Mouse (Mus musculus) kidney, adult 18-20 months (tissue): Measurements from ENCODE around the gene Fos.
A peak's percentile ranks its signal among the peaks of the same experiment; 100 is the strongest.

Source experiments
- DNase-seq: peaks from one replicate; pipeline ENCODE4 v3.0.0; 2021

The Fos gene

DNA sequence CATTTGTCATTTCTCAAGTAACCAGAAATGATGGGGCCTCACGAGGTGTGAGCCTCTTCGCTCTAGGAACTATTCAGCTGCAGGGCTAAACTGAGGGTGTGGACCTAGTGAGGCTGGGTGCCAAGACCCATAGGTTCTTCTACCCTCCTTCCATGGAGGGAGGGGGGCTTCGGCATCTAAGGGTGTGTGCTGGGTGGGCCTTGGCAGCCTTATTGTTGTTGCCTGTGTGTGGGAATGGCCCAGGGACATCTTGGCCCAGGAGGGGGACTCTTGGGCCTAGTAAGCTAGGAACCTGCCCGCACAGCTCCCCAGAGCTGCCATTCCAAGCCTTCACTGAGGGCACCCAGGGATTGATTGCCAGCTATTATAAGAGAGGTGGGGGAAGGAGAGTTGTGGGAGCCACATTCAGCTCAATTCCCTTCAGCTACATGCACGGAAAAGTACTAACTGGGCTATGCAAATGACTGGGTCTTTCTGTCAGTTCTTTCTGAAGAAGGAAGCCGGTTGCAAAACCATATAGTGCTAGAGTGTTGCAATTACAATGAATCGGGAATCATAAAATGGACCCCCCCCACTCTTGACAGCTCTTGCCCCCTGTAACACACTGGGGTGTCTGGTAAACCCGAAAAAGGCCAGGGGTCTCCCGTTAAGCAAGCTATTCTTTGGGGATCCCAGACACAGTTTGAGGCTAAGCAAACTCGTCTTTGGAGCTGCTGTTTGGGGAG is 16.6 kb downstream of the Fos start:
- DNase-seq: no peak

DNA sequence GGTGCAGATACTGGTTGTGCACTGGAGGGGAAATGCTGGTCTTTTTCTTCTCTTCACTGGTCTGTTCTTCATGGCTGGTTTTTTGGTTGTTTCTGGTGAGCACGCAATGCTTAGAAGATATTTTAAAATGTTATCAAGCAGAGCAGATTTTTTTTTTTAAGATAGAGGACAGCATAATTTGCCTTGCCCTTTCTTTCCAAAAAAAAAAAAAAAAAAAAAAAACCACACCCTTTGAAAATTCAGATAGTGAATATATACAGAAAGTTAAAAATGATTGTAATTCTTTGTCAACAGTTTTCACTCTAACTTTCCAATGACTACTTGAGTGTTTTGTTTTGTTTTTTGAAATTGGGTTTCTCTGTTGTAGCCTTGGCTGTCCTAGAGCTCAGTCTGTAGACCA is 17.3 kb downstream of the Fos start:
- no peak for DNase-seq

DNA sequence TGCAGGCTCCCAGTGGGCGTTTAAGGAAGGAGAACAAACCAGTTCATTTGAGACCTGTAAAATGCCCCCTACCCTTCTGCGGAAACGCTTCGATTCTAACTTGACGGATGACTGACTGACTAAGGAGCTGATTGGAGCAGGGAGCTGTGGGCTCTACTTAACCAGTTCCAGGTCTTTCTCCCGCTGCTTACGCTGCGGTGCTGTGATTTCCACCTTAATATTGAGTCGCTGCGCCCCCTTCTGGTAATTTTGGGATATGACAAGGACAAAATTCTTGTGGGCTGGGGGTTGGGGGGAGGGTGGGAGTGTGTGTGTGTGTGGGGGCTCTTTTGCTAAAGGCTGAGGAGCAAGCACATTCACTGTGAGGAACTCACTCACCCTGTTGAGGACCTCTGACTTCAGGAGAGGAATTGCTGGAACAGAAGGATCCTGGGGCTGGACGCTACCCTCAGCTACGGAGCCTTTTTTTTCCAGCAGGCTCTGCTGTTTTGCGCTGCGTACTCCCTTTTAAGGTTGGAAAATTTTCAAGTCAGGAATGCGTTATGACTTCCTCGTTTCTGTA is 18.5 kb downstream of the Fos start:
- DNase-seq: peak; percentile 64

DNA sequence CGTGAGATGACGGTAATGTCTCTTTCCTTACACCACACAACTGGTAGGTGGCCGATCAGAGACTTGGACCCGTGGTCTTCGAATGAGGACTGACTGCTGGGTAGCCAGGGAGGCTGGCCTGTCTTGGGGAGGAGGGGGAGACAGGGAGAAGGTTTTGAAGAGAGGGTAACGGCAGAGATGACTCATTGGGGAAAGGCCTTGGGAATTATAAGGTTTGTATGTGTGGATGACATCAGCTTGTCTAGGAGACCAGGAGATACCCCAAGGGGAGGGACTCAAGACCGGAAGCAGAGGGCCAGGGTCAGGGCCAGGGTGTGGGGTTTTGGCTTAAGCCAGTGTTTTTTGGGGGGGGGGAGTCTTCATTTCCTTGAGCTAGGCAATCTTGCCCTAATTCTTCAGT is 22.6 kb downstream of the Fos start:
- no peak for DNase-seq

DNA sequence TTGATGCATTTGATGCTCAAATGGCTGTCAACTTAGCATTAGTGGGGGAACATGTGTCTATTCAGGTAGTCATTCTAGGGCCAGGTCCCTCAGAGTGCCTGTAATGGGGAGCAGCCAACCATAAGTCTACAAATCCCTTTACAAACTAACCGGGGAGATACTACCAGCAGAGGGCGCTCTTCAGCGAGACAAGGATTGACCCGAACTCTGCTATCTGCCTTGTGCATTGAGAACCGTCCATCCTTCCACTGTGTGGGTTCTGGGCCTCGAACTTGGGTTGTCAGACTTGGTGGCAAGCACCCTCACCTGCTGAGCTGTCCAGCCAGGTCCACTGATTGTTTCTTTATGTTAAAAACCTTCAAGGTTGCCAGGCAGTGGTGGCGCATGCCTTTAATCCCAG is 23.1 kb downstream of the Fos start:
- peak; percentile 76 for DNase-seq

DNA sequence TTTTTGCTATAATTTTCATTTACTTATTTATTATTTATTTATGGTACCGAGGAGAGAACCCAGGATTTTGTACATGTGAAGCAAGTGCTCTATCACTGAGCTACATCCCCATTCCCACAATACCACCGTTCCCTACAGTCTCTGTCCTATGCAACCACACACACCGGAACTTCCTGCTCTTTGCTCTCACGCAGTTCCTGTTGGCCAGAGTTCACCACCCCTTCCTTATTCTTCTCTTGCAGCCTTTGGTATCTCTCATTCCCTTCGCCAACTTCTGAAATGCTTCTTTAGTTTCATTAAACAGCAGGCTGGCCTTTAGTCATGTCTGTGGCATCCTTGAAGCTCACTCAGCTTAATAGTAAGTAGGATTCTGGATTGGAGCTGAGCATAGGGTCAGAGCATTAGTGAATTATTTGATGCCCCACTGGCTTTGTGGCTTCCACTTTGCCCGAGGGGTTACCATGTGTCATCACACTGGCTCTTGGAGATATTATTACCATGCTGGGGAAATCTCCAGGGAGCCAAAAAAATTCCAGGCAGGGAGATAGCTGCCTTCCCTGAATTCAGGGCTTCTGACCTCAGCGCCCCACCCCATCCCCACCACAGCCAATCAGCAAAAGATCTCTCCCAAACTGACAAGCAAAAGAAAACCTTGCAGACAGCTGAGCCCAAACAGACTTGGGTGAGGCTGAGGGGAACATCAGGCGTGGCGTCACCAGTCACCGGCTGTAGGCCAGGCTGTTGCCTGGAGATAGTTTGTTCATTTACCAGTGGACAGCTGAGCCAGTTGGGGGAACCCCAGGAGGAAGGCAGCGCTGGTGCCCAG is 23.8 kb downstream of the Fos start:
- no peak for DNase-seq

DNA sequence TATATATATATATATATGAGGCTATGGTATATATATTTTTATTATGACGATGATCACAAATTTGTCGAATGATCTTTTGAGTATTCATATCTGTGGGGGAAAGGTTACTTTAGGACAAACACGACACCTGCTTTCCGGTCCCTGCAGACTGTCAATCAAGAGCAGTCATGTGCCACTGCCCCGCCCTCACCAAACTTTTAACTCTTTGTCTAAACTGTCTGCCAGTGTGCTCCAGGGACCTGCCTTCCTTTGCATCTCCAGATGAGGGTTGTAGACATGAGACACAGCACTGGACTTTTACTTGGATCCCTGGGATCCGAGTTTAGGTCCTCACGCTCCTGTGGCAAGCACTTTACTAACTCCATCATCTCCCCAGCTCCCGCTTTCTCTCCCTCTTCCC is 25.3 kb downstream of the Fos start:
- no peak for DNase-seq

DNA sequence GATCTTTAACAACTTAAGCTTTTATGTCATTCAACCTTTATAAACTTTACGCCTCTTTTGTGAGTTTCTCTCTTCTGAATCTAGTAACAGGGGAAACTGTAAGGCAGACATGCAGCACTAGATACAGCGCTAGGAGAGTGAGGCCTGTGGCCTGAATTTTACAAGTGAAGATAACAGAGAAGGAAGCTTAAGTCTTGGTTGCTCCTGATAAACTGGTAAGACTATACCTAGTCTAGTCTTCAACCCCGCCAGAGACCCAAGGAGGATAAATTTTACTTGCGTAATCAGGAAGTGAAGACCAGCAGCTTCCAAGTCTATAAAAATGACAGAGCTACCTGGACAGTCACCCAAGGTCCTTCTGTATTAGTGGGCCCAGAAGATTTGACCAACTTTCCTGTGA is 29.0 kb downstream of the Fos start:
- no peak for DNase-seq

DNA sequence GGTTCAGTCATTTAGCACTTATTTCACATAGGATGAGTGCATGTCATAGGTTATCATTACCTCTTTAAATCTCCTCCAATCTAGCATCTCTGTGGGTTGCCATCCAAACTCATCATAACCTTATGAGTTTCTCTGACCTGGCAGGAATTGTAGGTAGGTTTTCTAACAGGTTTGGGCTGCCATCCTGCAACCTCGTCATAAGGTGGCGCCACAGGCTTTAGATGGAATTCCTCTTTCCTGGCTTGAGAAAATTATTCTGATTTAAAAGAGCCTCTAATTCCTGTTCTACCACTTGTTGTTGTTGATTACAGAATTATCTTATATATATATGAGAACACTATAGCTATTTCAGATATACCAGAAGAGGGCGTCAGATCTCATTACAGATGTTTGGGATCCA is 34.5 kb downstream of the Fos start:
- no peak for DNase-seq

DNA sequence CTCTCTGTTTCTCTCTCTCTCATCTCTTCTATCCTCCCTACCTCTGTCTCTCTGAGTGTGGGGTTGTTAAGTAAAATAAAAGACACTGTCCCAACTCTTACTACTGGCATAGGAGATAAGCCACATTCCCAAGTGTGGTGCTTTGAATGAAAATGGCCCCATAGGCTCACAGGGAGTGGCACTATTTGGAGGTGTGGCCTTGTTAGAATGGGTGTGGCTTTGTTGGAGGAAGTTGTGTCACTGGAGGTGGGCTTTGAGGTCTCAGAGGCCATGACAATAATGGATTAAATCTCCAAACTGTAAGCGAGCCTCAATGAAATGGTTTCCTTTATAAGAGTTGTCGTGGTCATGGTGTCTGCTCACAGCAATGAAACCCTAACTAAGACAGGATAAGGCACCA is 36.3 kb downstream of the Fos start:
- no peak for DNase-seq

DNA sequence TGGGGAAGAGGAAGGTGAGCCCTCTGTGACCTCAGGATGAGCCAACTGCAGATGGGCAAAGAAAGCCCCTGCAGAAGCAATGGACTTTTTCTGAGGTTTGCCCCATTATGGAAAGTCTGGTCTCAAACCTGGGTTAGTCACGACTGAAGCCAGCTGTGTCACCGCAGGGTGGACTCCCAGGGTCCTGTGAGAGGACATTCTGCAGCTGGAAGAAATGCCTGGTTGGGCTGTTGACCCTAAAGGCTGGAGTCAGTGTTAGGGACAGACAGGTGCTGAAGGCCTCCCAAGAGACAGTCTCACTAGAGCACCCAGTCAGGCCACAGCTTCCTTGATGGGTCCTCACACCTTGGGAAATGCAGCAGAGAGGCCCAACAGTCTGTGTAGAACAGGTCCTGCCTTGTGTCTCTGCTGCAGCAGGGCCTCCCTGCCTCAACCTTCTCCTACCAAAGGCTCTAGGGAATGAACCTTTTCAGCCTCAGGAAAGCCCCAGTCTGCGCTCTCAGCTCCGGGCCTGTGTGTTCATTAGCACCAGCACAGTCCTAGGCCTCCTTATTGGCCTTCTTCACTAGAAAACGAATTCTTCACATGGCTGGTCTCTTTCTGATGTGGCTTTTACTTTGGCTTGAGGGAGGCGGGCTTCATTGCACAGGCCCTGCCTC is 40.2 kb downstream of the Fos start:
- DNase-seq: no peak

DNA sequence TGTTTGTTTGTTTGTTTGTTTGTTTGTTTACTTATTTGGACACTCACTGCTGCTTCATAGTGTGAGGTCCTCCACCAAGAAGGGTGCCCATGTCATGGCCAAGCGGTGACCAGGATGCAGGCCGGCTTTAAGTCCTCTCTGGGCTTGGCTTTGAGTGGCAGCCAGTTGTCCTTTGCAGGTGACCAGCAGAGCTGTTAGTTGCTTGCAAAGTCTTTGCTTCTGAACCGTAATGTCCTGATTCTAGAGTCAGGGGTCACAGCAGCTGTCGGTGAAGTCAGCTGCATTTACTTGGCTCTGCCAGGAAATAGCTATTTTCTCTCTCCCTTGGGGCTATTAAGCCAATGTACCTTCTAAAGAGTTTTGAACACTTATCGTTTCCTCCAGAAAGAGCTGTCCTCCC is 41.3 kb downstream of the Fos start:
- no peak for DNase-seq

DNA sequence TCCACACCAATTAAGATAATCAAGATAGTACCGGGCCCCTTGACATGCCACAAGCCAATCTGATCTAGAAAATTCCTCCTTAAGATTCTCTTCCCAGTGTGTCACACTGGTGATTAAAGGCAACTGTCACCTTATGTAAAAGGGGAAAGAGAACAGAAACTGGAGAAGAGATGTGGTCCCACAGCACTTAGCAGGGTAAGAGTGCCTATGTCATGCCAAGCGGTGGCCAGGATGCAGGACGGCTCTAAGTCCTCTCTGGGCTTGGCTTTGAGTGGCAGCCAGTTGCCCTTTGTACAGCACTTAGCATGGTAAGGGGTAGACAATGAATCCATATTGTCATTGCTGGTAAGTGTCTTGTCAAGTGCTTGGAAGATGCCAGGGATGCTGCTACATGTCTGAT is 42.2 kb downstream of the Fos start:
- no peak for DNase-seq

DNA sequence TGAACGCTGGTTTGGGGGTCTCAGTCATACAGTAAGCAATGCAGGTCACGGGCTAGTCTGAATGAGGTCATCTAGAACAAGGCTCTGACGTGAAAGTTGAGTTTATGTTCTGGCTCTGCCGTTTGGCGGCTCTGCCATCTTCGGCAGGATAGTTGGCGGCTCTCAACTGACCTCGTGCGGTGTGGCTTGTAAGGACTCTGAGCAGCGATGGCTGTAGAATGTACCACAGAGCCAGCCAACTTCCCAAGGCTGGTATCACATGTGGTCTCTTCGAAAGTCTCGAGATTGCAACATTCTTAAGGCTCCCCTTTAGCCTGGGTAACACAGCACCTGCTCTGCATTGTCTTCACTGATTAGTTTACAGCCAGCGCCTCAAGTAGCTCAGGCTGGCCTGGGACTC is 43.6 kb downstream of the Fos start:
- no peak for DNase-seq

DNA sequence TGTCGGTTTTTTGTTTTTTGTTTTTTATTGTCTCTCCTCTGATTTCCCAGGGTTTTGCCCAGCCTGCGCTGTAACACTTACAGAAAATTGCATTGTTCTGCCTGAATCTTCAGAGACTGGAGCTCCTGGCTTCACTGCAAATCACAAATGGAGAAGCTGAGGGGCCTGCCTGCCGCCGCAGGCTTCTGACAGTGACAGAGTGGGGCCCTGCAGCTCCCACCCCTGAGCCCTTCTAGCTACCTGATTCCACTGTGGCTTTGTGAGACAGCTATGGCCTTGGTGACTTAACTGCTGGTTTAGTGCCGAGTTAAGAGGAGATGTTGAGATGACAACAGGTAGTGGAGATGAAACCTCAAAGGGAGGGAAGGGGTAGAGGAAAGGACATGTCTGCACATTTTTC is 44.3 kb downstream of the Fos start:
- DNase-seq: no peak

DNA sequence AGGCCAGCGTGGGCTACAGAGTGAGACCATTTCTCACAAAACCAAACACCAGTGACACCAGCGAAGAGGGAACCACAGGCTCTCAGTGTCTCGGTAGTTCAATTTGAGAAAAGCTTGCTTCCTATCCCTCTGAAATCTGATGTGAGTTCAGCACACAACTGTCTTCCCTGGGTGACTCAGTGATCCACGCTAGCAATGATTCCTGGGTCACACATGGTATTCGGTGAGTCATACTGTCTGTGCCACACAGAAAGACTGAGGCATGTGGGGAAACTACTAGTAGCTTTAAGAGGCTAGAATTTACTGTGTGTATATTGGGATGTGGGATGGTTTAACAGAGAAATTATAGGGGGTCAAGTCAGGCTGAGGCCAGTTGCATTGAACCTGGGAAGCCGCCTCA is 45.9 kb downstream of the Fos start:
- DNase-seq: no peak

DNA sequence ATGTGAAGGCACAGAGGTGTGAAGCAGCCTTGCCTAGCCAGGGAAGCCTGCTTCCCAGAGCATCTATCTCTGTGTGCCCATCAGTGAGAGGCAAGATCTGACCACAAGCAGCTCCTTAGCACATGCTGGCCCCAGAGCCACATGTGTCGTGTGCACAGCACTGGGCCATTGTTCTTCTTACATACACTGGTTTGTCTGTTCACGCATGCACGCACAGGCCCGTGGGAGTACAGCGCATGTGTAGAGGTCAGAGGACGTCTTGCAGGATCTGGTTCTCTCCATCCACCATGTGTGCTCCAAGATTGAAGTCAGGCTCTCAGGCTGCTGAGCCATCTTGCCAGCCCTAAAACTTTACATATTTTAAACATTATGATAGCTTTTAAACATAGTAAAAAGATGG is 47.4 kb downstream of the Fos start:
- DNase-seq: no peak

DNA sequence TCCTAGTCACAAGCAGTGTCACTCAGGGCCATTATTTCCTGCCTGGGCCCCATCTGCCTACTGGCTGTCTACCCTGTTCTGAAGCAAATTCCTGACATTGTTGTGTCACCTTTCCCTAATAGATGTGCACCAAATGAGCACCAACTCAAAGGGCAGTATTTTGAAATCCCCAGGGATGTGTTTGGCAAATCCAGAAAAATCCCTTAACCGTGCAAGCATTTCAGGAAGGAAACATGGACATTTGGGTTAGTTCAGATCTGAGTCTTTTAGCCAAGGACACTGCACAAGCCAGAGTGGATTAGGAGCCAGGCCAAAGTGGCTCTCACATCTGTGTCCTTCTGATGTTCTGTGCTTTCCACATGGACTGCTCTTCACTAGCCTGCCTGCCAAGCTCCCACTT is 48.0 kb downstream of the Fos start:
- no peak for DNase-seq

DNA sequence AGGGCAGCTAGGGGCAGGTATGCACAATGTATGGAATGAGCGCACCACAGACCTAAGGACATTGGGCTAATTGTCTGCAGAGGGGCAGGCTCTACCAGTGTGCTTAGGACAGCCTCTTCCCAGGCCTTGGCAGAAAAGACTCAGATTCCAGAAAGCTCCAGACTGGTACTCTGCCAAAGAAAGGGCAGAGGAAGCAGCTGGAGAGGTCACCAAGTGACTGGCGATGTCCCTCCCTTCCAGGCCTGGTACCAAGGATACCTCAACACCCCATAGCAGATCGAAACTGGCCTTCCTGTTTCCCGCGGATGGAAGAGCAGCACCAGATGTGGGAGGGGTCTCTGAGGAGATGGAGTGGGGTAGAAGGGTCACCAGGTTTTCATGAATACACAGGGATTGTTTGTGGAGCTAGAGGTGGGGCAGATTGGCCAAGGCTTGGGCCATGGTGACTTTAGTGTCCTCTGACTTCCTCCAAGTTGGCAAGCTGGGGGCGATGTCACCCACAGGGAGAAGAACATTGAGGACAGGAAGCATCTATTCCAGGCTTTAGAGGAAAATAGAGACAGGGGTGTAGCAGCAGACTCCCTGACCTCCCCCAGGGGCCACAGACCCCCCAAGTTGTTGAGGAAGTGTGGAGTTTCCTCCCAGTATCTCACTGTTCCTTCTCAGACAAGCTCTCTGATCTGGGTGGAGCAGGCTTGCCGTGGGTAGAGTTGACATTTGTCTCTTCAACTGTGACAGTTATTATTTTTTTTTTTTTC is 49.1 kb downstream of the Fos start:
- DNase-seq: peak; percentile 40

DNA sequence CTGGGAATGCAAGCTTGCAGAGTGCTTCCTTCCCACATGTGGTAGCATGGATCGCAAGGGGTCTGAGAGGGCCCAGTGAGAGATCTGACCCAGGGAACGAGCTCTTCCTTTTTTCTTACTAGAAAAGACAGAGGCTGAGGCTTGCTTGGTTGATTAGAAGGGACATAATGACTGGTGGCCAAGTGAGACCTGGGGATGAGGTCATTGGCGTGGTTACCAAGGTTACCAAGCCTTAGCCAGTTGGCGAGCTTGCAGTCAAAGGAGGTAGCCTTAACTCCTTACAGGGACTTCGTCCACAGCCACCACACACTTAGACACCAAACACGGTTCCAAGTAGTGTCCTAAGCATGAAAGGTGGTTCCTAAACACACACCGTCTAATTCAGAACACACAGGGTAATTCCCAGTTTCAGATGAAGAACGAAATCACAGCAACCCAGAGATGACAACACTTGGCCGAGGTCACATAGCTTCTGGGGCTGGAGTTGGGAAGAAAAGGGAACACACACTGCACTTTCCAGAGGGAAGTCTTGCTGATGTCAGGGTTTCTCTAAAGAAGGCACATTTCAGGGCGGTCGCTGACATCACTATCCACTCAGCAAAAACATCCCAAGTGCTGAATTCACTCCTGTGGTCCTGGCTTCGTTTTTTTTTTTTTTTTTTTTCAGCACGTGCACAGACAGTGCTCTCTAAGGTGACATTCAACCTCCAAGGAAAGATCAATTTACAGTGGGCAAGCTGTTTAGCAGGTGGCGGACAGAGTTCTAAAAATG is 49.9 kb downstream of the Fos start:
- no peak for DNase-seq

DNA sequence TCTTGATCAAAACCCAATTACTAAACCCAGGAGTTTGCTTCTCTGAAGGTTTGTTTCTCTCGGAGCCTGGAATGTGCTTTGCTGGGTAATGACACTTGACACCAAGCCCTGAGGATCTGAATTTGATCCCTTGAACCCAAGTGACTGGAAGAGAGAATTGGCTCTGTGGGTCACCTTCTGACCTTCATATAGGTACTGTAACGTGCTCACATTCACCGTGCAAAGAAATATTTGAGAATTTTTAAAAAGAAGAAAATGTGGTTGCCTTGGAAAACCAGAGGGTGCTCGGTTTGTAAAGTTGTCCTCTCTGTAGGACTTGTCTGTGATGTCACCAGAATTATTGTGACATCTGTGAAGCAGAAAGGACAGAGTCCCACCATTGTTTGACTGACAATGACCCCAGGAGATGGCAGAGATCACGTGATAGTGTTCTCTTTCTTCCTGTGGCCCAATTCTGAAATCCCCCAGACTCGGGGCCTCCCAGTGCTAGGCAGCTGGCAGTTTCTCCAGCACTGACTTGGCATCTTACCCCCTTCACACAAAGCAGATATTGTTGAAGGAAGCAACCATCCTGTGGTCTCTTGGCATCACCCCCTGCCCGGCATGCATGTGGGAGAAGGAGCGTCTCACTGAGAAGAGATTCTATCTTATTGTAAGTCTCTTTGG is 50.6 kb downstream of the Fos start:
- no peak for DNase-seq
